Mouse (Mus musculus) intestine, postnatal 0 days (tissue): ENCODE data around the gene Smo. TPM values are rescaled to one million over a fixed set of nuclear protein-coding genes. Genes with fewer than 3 reads are reported as not detected.

ENCODE experiments used
- ATAC-seq: fragments of 200-750 bp; cut with Nextera tagmentation; 2 replicates; pipeline ENCODE4 v1.8.0; 2017; ENCODE audit warnings: mild to moderate bottlenecking, moderate TSS enrichment, moderate library complexity
- H3K27ac ChIP-seq: fragments of 300-500 bp; sonication (generic); 2 replicates; pipeline ENCODE4 v1.5.1; 2014; ENCODE audit warnings: mild to moderate bottlenecking, low read depth, low read length, moderate library complexity
- H3K27me3 ChIP-seq: fragments of 300-500 bp; sonication (generic); replicated peaks from 2 replicates; pipeline ENCODE4 v1.6.1; 2014; ENCODE audit warnings: low read length, mixed read lengths; ENCODE audit not compliant: control insufficient read depth, insufficient read depth
- H3K36me3 ChIP-seq: fragments of 300-500 bp; sonication (generic); 2 replicates; pipeline ENCODE4 v1.6.1; 2014; ENCODE audit warnings: mild to moderate bottlenecking, moderate library complexity; ENCODE audit not compliant: control insufficient read depth, insufficient read depth
- H3K4me1 ChIP-seq: fragments of 300-500 bp; sonication (generic); replicated peaks from 2 replicates; pipeline ENCODE4 v1.6.1; 2014; ENCODE audit warnings: antibody characterized with exemption, low read length, mixed read lengths; ENCODE audit not compliant: control insufficient read depth, insufficient read depth
- H3K4me2 ChIP-seq: fragments of 300-500 bp; sonication (generic); replicated peaks from 2 replicates; pipeline ENCODE4 v1.6.1; 2014; ENCODE audit warnings: low read depth, mild to moderate bottlenecking, moderate library complexity
- H3K4me3 ChIP-seq: fragments of 300-500 bp; sonication (generic); 2 replicates; pipeline ENCODE4 v1.5.1; 2014; ENCODE audit warnings: low read depth, low read length
- H3K9ac ChIP-seq: fragments of 300-500 bp; sonication (generic); 2 replicates; pipeline ENCODE4 v1.6.1; 2014; ENCODE audit warnings: mild to moderate bottlenecking, low read depth, low read length
- H3K9me3 ChIP-seq: fragments of 300-500 bp; sonication (generic); 2 replicates; pipeline ENCODE4 v1.6.1; 2016; ENCODE audit warnings: mixed run types; ENCODE audit not compliant: control insufficient read depth
- CTCF ChIP-seq: sonication (generic); IDR thresholded peaks from 2 replicates; pipeline ENCODE4 v1.5.1; 2016; ENCODE audit warnings: low read depth, mild to moderate bottlenecking, control low read depth, antibody characterized with exemption, moderate library complexity
- WGBS: fragments of 180-500 bp; shearing (Covaris S2); extraction: QIAGEN DNeasy Blood & Tissue Kit; methylation state at CpG from one replicate; pipeline ENCODE4 v1.1.7; 2014; 5-methylcytosine and 5-hydroxymethylcytosine counted together
- polyA plus RNA-seq: library from polyadenylated mRNA; unstranded; fragments of >200 nt; fragmentation: Nextera tagmentation; extraction: Ambion mirVana; gene quantifications from 2 replicates; pipeline ENCODE4 v1.2.1, GENCODE M21; 2015

Smo gene
- 7.1 and 7.4 TPM in 2 replicates for polyA plus RNA-seq

DNA sequence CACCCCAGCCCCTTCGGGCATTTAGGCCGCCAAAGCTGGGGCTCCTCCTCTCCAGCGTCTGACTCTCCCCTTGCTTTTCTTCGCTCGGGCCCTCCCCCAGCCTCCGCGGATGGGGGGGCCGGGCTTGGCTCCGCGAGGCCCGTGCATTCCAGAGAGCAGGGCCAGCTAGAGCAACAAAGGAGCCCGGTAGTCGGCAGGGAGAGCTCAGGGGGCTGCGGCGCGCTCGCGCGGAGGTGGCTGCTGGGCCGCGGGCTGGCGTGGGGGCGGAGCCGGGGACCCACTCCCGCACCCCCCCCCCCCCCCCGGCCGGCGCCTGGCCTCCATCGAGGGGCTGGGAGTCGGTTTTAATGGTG, at the start of gene Smo:
Gene Smo (plus strand): TSS at position 168 of the 353 bp plus-strand sequence.
- H3K4me2 ChIP-seq: peak within 1 kb of the TSS; percentile 96
- no peaks in the 10 kb centered on the region for H3K4me1 ChIP-seq
- no peaks in the 10 kb centered on the region for H3K9me3 ChIP-seq
- ATAC-seq: peak; percentile 78
- 0% methylated on average over 24 of the region's 30 CpGs for WGBS
- peak within 1 kb of the TSS; percentile 88 for H3K27ac ChIP-seq
- TF ChIP-seq CTCF: no peak
- no peaks in the 10 kb centered on the region for H3K36me3 ChIP-seq
- H3K27me3 ChIP-seq: no peaks in the 10 kb centered on the region
- peak within 1 kb of the TSS; percentile 80 for H3K4me3 ChIP-seq
- peak within 1 kb of the TSS; percentile 95 for H3K9ac ChIP-seq

DNA sequence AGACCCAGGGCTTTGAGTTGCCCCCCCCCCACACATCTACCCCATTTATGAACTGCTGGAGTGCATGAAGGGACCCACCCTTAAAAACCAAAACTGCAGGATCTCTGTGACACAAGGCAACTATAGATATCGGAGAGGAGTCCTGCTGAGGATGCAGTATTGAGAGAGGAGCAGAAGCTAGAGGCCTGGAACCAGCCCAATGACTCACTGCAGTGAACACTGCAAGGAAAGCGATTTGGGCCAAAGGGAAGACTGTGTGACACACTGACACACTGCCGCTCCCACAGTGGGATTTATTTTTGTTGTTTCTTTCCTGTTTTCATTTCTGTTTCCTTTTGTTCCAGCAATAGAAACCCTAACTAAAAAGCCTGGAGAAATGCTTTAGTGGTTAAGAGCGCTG, 49.4 kb upstream of the Smo start:
- Histone ChIP-seq H3K9ac (no peak overlapping the region), H3K4me3 (no peak overlapping the region), H3K27ac (no peak overlapping the region), H3K4me1 (no peaks in the 10 kb centered on the region), H3K36me3 (no peaks in the 10 kb centered on the region), H3K27me3 (no peaks in the 10 kb centered on the region), H3K9me3 (no peaks in the 10 kb centered on the region), H3K4me2 (no peak overlapping the region)
- ATAC-seq: no peak
- no peak for TF ChIP-seq CTCF
- 80% methylated on average over 4 of the region's 4 CpGs for WGBS

DNA sequence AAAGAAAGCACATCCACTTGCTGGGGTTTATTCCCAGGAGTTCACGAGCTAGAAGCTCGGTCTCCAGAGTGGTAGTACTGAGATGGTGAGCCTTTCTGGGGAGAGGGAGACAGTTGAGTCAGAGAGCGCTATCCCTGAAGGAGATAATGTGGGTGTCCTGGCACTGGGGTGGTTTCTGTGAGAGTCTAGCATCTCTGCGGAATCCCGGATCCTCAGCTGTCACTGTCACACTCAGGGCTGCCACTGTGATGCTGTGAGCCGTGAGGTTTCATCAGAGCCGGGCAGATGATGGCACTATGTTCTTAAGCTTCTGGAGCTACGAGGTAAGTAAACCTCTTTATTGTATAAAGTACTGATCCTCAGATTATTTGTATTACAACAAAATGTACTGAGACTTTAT, 45.8 kb upstream of the Smo start:
- no peaks in the 10 kb centered on the region for H3K9me3 ChIP-seq
- no peak overlapping the region for H3K4me2 ChIP-seq
- WGBS: 71% methylated on average over 8 of the region's 8 CpGs
- no peak overlapping the region for H3K9ac ChIP-seq
- H3K4me3 ChIP-seq: no peak overlapping the region
- no peaks in the 10 kb centered on the region for H3K36me3 ChIP-seq
- no peak for ATAC-seq
- peaks cover 5% of the 10 kb centered on the region; the same call in 1 of the 2 replicates for H3K27me3 ChIP-seq
- TF ChIP-seq CTCF: no peak
- no peak overlapping the region for H3K27ac ChIP-seq
- no peaks in the 10 kb centered on the region for H3K4me1 ChIP-seq

DNA sequence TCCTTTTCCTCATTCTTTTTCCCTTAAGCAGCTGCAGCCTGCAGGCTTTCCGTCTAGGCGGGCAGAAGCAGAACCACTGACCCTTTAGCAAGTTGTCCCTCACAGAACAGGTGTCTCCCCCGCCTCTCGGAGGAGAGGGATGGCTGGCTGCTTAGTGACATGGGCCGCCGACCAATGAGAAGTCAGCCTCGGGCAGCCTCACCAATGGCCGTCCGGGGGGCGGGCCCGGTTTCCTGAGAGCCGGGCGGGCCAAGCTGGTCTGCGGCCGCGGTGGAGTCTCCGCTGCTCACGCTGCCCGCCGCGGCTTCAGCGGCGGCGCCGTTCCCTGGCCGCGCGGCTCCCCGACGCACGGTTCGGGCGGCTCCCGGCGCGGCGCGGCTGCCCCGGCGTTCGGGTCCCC, 41.4 kb upstream of the Smo start, which contains the start of gene Tspan33:
Gene Tspan33 (plus strand): TSS at position 270 of the 400 bp plus-strand sequence.
- under 1% methylated on average over 41 of the region's 41 CpGs for WGBS
- Histone ChIP-seq H3K4me2 (peak within 1 kb of the TSS; percentile 100), H3K36me3 (no peaks in the 10 kb centered on the region), H3K27ac (no peak within 1 kb of the TSS), H3K4me1 (no peaks in the 10 kb centered on the region), H3K9me3 (no peaks in the 10 kb centered on the region), H3K4me3 (peak within 1 kb of the TSS; percentile 62), H3K9ac (peak within 1 kb of the TSS; percentile 35; the same call in 1 of the 2 replicates), H3K27me3 (peaks cover 5% of the 10 kb centered on the region; the same call in 1 of the 2 replicates)
- ATAC-seq: peak; percentile 95
- TF ChIP-seq CTCF: no peak

DNA sequence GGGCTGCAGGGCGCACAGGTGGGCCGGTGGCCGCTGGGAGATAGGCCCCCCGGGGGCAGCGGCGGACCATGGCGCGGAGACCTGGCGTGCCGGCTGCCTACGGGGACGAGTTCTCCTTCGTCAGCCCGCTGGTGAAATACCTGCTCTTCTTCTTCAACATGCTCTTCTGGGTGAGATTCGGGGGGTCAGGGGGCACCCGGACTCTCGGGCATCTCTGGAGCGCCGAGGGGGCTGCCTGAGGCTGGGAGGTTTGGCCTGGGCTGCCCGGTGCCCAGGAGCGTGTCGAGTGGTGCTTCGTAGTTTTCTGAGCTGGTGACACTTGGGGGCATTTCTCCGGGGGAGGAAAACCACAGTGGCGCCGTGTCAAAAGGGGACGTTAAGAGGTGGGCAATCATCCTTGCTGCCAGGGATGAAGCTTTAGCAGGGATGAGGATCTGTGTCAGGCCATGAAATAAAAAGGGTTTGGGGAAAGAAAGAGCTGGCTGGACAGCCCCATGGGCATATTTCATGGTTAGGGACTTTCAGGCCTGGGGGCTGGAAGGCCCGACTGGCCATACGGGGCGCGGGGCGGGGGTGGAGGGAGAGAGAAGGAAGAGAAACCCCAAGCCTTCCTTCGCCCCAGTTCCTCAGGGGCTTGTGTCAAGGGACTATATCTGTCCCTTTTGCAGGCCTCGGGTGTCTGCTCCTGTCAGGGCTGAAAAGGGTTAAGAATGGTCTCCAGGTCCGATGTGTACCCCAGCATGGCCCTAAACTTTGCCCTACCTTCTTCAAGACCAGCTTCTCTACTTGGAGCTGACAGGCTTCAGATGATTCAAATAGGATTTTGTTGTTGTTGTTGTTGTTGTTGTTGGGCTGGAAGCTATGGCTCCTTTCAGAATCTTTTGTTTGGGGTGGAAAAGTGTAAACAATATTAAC, 40.7 kb upstream of the Smo start:
- no peak for TF ChIP-seq CTCF
- Histone ChIP-seq H3K36me3 (no peaks in the 10 kb centered on the region), H3K4me2 (peak overlapping the region; percentile 100), H3K4me1 (no peaks in the 10 kb centered on the region), H3K9ac (peak overlapping the region; percentile 35; the same call in 1 of the 2 replicates), H3K27ac (no peak overlapping the region), H3K9me3 (no peaks in the 10 kb centered on the region), H3K4me3 (peak overlapping the region; percentile 62), H3K27me3 (peaks cover 5% of the 10 kb centered on the region; the same call in 1 of the 2 replicates)
- 11% methylated on average over 35 of the region's 35 CpGs for WGBS
- ATAC-seq: no peak

DNA sequence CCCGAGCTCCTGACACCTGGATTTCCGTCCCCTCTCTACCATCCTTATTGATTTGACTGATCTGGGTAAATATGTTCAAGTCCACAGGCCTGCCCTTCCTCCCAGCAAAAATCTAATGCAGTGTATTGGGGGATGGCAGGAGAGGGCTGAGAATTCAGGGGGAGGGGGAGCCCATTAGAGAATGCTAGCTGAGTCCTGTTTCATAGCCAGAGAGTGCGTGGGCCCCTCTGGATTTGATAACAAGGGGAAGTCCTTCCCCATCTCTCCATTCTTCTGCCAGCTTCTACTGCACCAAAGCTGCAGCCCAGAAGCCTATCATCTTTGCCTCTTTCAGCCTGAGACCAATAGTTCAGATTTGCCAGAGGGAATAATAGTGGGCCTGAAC, 40.0 kb upstream of the Smo start:
- no peak for ATAC-seq
- H3K9me3 ChIP-seq: no peaks in the 10 kb centered on the region
- no peak overlapping the region for H3K4me2 ChIP-seq
- H3K36me3 ChIP-seq: no peaks in the 10 kb centered on the region
- TF ChIP-seq CTCF: no peak
- H3K27me3 ChIP-seq: peaks cover 5% of the 10 kb centered on the region; the same call in 1 of the 2 replicates
- H3K4me3 ChIP-seq: no peak overlapping the region
- 74% methylated on average over 3 of the region's 3 CpGs for WGBS
- H3K27ac ChIP-seq: no peak overlapping the region
- H3K4me1 ChIP-seq: no peaks in the 10 kb centered on the region
- H3K9ac ChIP-seq: no peak overlapping the region
